Mouse (Mus musculus) heart, adult 18-20 months (tissue): ENCODE results near the gene Tmem237. TPM values are rescaled to one million over a fixed set of nuclear protein-coding genes. Genes with fewer than 3 reads are reported as not detected.

Experiments
- DNase-seq, 2 experiments: peaks; one replicate each; pipeline ENCODE4 v3.0.0; 2021 to 2022; ENCODE audit warnings: mixed read lengths in 1 of 2
- total RNA-seq, 2 experiments: library from RNA; stranded (reverse); gene quantifications; 2 replicates each; pipeline ENCODE4 v1.2.3; 2021

Tmem237 gene
- total RNA-seq, 2 experiments from 2014 or later = 3.6 to 4.6 TPM

- DNase-seq = no peak
These were observed 19.2 kb downstream of the Tmem237 start for GRCm38 (mm10) chr1:59101020-59101419.

DNA sequence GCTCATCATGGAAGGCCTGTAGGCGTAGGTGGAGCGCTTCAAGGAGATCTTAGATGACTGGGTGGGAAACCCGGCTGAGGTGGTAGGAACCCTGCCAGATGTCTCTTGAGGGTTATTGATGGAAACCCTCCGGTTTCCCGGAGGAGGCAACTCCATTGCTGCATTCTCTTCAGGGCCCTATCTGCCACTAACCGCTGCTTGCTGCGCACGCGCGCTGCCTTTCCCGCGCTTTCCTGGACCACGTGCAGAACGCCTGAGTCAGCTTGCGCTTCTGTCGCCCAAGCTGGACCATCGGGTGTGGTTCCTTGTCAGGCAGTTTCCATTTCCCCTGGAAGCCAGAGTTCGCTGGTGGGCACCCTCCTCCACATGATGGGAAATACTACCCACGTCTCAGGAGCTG, 25.5 kb downstream of the Tmem237 start, which contains the start of gene C2cd6:
C2cd6 (minus strand) TSS at position 196 of the 400 bp plus-strand sequence.
- no peak for DNase-seq

DNA sequence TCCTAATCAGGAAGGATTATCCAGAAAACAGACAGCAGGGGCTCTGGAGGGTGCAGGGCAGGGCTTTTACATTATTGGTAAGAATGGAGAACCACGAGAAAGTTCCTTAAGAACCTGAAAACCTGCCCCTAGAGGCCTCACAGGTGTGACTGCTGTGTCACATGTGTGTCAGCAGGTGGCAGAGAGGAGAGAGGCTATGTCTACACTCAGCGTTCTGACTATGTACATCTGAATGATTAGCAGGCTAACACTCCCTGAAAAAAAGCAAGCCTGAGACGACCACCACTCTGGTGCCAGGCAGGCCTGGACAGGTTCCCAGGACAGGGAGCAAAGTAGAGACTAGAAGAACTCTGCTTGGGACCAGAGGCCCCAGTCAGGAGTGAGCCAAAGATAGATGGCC, 49.3 kb downstream of the Tmem237 start:
- DNase-seq = no peak

DNA sequence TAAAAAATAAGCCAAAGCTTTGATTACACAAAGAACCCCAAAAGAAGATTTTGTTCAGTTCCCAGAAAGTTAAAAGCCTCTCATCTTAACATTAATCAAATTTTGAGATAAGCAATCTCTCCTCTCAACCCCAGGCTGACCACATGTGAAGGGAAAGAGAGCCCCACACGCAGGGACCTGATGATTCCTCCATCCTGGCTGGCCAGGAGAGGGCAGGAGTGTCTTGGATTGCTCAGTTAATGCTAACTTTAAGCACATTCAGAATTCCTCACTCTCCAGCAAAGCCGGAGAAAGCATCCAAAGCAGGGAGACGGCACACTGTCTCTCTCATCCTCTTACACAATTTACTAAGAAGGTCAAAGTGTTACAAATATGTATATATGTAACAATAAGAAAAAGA, 52.2 kb downstream of the Tmem237 start:
- peak in 1 of 2 experiments; percentile 20 for DNase-seq

GRCm38 (mm10) chr1:59063697-59064096, 56.5 kb downstream of the Tmem237 start:
- DNase-seq = no peak

- no peak for DNase-seq
These were observed 63.3 kb downstream of the Tmem237 start for GRCm38 (mm10) chr1:59056955-59057354.

DNA sequence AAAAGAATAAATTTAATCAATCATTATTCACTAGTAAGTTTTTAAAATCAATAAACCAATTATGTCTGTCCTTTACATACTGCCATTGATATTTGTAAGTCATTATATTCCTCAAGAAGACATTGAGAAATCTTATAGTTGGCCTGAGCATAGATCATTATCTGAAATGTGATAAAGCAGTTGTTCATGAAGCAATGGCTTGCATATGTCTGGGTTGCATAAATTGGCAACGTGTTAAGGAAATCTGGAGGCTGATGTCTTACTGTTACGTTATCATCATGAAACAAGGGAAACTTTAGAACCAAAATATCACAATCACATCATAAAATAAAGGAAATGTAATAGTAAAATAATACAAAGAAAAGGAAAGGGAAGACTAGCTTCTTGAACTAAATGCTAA, 68.9 kb downstream of the Tmem237 start:
- no peak for DNase-seq

Other genes starting within 250 kb of the Tmem237 start
- 100 to 1,000 TPM; 187 to 225 TPM for gene Trak2, start 147.0 kb downstream of the Tmem237 start, total RNA-seq
- 10 to 100 TPM; 63.9 to 85.2 TPM for gene Stradb, start 146.9 kb downstream of the Tmem237 start, total RNA-seq
- not detected for gene C2cd6, start 25.5 kb downstream of the Tmem237 start, total RNA-seq
- gene Mpp4, start 43.0 kb upstream of the Tmem237 start, total RNA-seq = under 1 TPM; 0.10 to 0.15 TPM
- gene Als2, start 116.8 kb upstream of the Tmem237 start, total RNA-seq = 1 to 10 TPM; 9.4 to 9.9 TPM
- gene Cdk15, start 136.5 kb upstream of the Tmem237 start, total RNA-seq = not detected